Mouse (Mus musculus): ENCODE measurements around the gene Kcnab2.

Gene Kcnab2

GRCm38 (mm10) chr4:152382528-152383252 lies 95.0 kb downstream of the Kcnab2 start:
- DNase-seq (ENCODE audit: low spot score): no peak

- DNase-seq (ENCODE audit: low spot score): no peak
These were observed 112.4 kb downstream of the Kcnab2 start for GRCm38 (mm10) chr4:152365228-152365627.

- no peak for DNase-seq (ENCODE audit: low spot score)
These were observed 115.5 kb downstream of the Kcnab2 start for GRCm38 (mm10) chr4:152362180-152362579.

- no peak for DNase-seq (ENCODE audit: low spot score)
These were observed 116.8 kb downstream of the Kcnab2 start for GRCm38 (mm10) chr4:152360855-152361254.

GRCm38 (mm10) chr4:152359700-152360099 lies 118.0 kb downstream of the Kcnab2 start:
- DNase-seq (ENCODE audit: low spot score): no peak

- DNase-seq (ENCODE audit: low spot score): no peak
These were observed 122.0 kb downstream of the Kcnab2 start for GRCm38 (mm10) chr4:152355672-152356071.

- no peak for DNase-seq (ENCODE audit: low spot score)
These were observed 123.6 kb downstream of the Kcnab2 start for GRCm38 (mm10) chr4:152353886-152354637.

- no peak for DNase-seq (ENCODE audit: low spot score)
These were observed 126.0 kb downstream of the Kcnab2 start for GRCm38 (mm10) chr4:152351422-152352305.

- DNase-seq (ENCODE audit: low spot score): no peak
These were observed 126.8 kb downstream of the Kcnab2 start for GRCm38 (mm10) chr4:152350722-152351421.

GRCm38 (mm10) chr4:152349837-152350381 lies 127.8 kb downstream of the Kcnab2 start:
- DNase-seq (ENCODE audit: low spot score): no peak

- peak; percentile 44 for DNase-seq (ENCODE audit: low spot score)
These were observed 132.4 kb downstream of the Kcnab2 start for GRCm38 (mm10) chr4:152345120-152345889.

- DNase-seq (ENCODE audit: low spot score): no peak
These were observed 133.0 kb downstream of the Kcnab2 start for GRCm38 (mm10) chr4:152344651-152345050.

GRCm38 (mm10) chr4:152343296-152343695 lies 134.4 kb downstream of the Kcnab2 start:
- DNase-seq (ENCODE audit: low spot score): peak; percentile 26

All from urinary bladder, postnatal 25 days (tissue).